Mouse (Mus musculus) c-Kit-positive CD71-negative TER-119-negative erythroid progenitor cells, embryonic 14.5 days (primary cell): Measurements from ENCODE around the gene Ccdc189.

Experiments used
- DNase-seq: peaks from one replicate; pipeline ENCODE4 v3.0.0-alpha.2; 2013; ENCODE audit warnings: low read depth

Ccdc189 gene

DNA sequence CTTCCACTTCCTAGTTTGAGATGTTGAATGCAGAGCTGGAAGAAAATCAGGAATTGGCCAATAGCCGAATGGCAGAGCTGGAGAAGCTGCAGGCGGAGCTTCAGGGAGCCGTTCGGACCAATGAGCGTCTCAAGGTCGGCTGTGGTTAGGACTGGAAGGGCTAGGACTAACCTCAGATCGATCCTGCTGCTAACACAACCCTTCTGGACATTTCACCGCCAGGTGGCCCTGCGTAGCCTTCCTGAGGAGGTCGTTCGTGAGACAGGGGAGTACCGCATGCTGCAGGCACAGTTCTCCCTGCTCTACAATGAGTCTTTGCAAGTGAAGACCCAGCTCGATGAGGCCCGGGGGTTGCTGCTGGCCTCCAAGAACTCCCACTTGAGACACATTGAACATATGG is 4.2 kb upstream of the Ccdc189 start:
- no peak for DNase-seq

DNA sequence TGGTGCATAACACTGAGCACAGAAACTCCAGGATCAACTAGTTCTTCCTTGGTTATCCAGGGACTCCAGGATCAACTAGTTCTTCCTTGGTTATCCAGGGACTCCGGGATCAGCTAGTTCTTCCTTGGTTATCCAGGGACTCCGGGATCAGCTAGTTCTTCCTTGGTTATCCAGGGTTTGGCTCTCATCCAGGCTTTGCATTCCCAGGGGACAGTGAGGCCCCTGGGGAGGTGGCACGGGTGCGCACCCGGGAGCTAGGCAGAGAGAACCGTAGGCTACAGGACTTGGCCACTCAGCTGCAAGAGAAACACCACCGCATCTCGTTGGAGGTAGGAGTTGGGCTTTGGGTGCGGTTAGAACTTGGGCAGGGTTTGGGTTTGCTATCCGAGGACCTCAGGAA is 2.7 kb upstream of the Ccdc189 start:
- no peak for DNase-seq

DNA sequence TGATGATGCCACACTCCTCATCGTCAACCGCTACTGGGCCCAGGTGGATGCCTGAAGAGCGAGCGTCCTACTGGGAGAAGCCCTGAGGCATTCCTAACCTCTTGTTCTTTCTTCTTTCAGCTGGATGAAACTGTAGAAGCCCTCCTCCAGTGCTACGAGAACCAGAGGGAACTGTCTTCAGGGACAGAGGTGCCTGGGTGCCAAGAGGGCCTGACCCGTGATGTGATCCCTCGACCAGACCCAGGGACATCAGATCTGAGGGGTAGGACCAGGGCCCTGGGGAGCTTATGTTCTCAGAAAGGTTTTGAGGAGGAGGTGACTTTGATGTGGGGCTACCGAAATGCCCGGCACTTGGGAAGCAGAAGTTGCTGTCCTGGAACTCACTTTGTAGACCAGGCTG is 1.2 kb upstream of the Ccdc189 start:
- no peak for DNase-seq

DNA sequence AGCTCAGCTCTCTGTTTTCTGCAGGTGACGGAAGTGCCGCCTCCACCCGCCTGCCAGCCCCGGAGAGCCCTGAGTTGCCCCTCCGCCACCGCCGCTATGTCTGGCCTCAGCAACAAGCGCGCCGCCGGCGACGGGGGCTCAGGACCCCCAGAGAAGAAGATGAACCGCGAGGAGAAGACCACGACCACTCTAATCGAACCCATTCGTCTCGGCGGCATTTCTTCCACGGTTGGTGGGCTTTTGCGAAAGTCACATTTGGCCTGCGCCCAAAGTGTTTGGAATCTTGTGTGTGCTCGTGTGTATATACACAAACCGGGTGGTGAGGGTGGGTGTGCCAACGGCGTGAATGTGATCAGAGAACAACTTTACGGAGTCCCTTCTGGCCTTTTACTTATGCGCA is 506 bp upstream of the Ccdc189 start:
- DNase-seq, result no peak

GRCm38 (mm10) chr7:127587196-127587595 is 1.2 kb downstream of the Ccdc189 start:
- no peak for DNase-seq

- no peak for DNase-seq
Observed at GRCm38 (mm10) chr7:127586149-127586548, 2.2 kb downstream of the Ccdc189 start.

- no peak for DNase-seq
Observed at GRCm38 (mm10) chr7:127585031-127585430, 3.4 kb downstream of the Ccdc189 start.

GRCm38 (mm10) chr7:127583260-127583659 is 5.1 kb downstream of the Ccdc189 start:
- DNase-seq, result no peak

DNA sequence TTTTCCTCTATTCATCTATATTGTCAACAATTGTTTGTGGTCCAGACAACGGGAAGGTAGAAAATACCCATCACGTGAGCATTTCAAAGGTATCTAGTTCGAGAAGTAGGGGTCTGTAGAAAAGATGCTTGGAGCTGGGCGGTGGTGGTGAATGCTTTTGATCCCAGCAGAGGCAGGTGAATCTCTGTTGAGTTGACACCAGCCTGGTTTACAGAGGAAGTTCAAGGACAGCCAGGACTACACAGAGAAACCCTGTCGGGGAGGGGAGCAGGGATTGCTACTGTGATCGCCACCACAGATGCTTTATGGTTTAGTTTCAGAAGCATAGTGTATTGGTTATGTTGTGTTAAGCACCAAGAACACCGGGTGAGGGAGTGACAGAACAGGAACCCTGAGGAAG is 14.3 kb downstream of the Ccdc189 start:
- DNase-seq, result no peak

DNA sequence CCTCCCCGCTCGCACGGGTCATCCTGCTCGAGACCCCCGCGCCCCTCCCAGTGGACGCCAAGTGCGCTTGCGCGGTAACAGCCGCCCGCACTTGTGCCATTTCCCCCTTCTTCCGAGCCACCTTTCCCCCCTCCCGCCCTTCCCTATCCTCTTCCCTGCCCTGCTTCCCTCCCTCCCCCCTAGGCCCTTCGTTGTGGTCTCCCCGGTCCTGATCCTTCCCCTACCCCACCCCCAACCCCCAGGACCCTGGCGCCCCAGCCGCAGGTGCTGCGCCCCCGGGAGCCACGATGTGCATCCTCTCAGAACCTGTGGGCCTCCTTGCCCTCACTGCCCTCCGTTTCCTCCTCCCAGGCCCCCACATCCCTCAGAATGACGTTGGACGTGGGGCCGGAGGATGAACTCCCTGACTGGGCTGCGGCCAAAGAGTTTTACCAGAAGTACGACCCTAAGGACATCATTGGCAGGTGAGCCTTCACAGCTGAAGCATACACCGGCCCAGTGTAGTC is 14.8 kb downstream of the Ccdc189 start:
- DNase-seq, result no peak

DNA sequence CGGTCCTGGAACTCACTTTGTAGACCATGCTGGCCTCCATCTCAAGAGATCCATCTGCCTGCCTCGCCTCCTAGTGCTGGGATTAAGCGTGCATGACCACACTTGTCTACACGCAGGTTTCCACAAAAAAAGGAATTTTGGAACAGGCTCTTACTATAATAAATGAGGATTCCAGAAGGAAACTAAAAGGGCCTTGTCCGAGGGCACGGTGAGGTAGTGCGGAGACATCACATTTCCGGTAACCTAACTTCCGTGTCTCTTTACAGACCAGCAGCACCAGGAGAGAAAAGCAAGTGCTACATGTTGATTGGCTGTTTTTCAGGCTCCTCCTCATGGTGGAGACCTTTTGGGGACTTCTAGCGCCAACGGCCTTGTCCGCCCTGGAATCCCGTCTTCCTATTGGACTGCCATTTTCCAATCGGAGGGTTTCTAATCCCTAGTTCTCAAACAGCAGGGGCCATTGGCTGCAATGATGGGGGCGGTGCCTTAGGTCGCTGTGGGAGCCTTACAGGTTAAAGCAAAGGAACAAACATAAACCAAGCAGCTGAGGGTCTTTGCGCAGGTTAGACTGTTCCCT is 15.4 kb downstream of the Ccdc189 start, which contains the start of gene Phkg2:
Phkg2 (plus strand) TSS at position 446 of the 577 bp plus-strand sequence.
- peak; percentile 88 for DNase-seq

DNA sequence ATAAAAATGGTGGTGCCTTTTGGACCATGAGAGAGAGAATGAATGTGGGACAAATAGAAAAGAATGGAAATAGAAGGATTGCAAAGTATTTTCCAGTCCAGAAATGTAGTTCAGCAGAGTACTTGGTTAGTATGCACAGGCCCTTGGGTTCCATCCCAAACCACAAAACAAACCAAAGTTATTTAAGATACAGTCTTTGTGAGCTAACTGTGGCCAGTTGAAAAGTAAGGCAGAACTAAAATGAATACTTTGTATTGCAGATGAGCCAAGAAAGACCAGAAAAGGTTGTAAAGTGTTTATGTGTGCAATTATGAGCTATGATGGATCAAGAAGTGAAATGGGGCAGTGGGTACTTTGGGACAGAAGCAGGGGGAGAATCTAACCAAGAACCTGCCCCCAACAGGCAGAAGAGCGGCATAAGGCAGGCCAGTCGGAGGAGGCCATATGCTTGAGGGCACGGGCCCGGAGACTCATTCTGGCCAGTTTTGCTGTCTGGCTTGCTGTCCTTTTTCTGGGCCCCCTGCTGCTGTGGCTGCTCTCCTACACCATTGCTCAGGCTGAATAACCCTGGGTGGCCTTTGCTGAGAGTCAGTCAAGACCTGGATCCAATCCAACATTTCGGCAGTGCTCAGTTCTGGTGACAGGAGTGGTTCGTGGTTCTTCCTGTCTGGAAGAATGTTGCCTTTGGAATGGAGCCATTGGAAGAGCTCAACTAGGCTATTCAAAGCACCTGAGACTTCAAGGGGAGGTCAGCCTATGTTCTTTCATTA is 23.8 kb downstream of the Ccdc189 start:
- no peak for DNase-seq

- DNase-seq, result no peak
Observed at GRCm38 (mm10) chr7:127561340-127561858, 27.0 kb downstream of the Ccdc189 start, which contains the start of gene Tmem265. TSS of gene Tmem265 (plus strand) at chr7:127561390.

GRCm38 (mm10) chr7:127560580-127560979 is 27.8 kb downstream of the Ccdc189 start:
- DNase-seq, result no peak

DNA sequence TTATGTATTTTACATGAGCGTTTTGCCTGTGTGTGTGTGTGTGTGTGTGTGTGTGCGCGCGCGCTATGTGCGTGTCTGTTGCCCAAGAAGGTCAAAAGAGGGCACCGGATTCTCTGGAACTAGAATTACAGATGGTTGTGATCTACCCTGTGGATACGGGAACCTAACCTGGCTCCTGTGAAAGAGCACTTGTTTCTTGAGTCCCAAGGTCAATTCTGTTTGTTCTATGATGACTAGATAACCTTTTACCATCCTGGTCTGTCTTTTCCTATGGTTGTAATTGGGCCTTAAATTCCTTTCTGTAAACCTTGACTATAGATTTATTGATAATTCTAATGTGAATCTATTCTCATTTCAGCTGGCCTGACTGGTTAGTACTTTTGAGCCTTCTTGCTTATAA is 36.8 kb downstream of the Ccdc189 start:
- no peak for DNase-seq

DNA sequence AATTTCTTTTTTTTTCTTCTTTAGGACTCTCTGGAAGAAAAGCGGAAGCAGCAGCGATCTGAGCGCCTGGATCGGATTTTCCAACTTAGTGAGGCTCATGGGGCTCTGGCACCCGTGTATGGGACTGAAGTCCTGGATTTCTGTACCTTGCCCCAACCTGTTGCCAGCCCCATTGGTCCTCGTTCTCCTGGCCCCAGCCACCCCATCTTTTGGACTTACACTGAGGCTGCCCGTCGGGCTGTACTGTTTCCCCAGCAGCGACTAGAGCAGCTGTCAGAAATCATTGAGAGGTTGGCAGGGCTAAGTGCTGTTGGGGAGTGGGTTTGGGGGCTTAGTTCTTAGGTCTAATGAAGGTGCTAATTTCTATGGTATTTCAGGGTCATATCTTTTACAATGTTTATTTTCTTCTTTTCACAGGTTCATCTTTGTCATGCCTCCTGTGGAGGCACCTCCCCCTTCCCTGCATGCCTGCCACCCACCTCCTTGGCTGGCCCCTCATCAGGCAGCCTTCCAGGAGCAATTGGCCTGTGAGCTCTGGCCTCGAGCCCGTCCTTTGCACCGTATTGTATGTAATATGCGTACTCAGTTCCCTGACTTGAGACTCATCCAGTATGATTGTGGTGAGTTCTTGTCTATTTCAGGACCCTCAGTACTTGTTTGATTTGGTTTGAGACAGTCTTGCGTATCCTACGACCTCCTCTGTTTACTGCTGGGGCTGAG is 39.1 kb downstream of the Ccdc189 start:
- DNase-seq, result no peak

- DNase-seq, result no peak
Observed at GRCm38 (mm10) chr7:127541671-127542070, 46.7 kb downstream of the Ccdc189 start.
